Mouse (Mus musculus): ENCODE data around the gene Gm28308. TPM values are rescaled to one million over a fixed set of nuclear protein-coding genes. Genes with fewer than 3 reads are reported as not detected.

The Gm28308 gene
- total and polyA plus RNA-seq, 3 experiments = not detected

- no peak for TF ChIP-seq MAX (IDR thresholded peaks at IDR 0.05; ENCODE audit: low read length)
Measured at GRCm38 (mm10) chr6:52249415-52249738, 36.2 kb upstream of the Gm28308 start (continued).

- no peak for DNase-seq (ENCODE audit: low read depth, low spot score)
- no peaks in the 10 kb centered on the region for H3K27me3 ChIP-seq (ENCODE audit: control insufficient read depth in 1 of 2, insufficient read depth in 2 of 2, low read length in 2 of 2)
Measured at GRCm38 (mm10) chr6:52248638-52249414, 35.7 kb upstream of the Gm28308 start.

GRCm38 (mm10) chr6:52247766-52248637 is 34.9 kb upstream of the Gm28308 start:
- DNase-seq (ENCODE audit: low read depth, low spot score) = no peak
- H3K27me3 ChIP-seq (ENCODE audit: control insufficient read depth in 1 of 2, insufficient read depth in 2 of 2, low read length in 2 of 2) = no peaks in the 10 kb centered on the region

More at GRCm38 (mm10) chr6:52248638-52249414, 35.7 kb upstream of the Gm28308 start:
- H3K4me3 ChIP-seq (ENCODE audit: control insufficient read depth in 1 of 2, insufficient read depth in 1 of 2, low read depth in 2 of 2, low read length in 2 of 2) = no peak overlapping the region
- H3K79me2 ChIP-seq (ENCODE audit: control insufficient read depth, insufficient read depth, low read length, poor library complexity) = no peaks in the 10 kb centered on the region
- no peak overlapping the region for H3K27ac ChIP-seq (ENCODE audit: control insufficient read depth, low read depth, low read length)
- H3K4me1 ChIP-seq (ENCODE audit: control insufficient read depth in 1 of 2, insufficient read depth in 2 of 2, low read length in 2 of 2) = no peaks in the 10 kb centered on the region
- H3K9me3 ChIP-seq (replicated peaks; ENCODE audit: insufficient read depth, low read length) = no peaks in the 10 kb centered on the region
- no peak overlapping the region for H3K9ac ChIP-seq (ENCODE audit: control insufficient read depth, low read depth, low read length, poor library complexity, severe bottlenecking)
- H3K36me3 ChIP-seq (ENCODE audit: control insufficient read depth in 1 of 2, insufficient read depth in 2 of 2, low read length in 2 of 2) = no peaks in the 10 kb centered on the region
- TF ChIP-seq NRF1 (IDR thresholded peaks at IDR 0.05; ENCODE audit: insufficient read depth, low read depth, low read length, poor library complexity, severe bottlenecking) = no peak
- TF ChIP-seq GABPA (IDR thresholded peaks at IDR 0.05; ENCODE audit: low read depth, low read length) = no peak
- no peak for TF ChIP-seq NELFE (IDR thresholded peaks at IDR 0.05; ENCODE audit: low read depth, low read length)
- no peak for TF ChIP-seq HCFC1 (IDR thresholded peaks at IDR 0.05; ENCODE audit: low read depth, low read length)
- TF ChIP-seq CHD1 (IDR thresholded peaks at IDR 0.05; ENCODE audit: low read depth, low read length) = no peak
- no peak for TF ChIP-seq MYB (IDR thresholded peaks at IDR 0.05; ENCODE audit: low read depth, low read length)
- no peak for TF ChIP-seq TAL1 (IDR thresholded peaks at IDR 0.05; ENCODE audit: low read length)
- TF ChIP-seq CTCF (IDR thresholded peaks at IDR 0.05 in 2 of 3, conservative IDR thresholded peaks at IDR 0.05 in 1 of 3; ENCODE audit: control insufficient read depth in 1 of 3, insufficient read depth in 1 of 3, low read depth in 2 of 3, low read length in 3 of 3, poor library complexity in 1 of 3, severe bottlenecking in 1 of 3) = no peak
- TF ChIP-seq MXI1 (IDR thresholded peaks at IDR 0.05; ENCODE audit: low read depth, low read length) = no peak
- no peak for TF ChIP-seq POLR2A (IDR thresholded peaks at IDR 0.05; ENCODE audit: control insufficient read depth in 1 of 2, insufficient read depth in 1 of 2, low read depth in 1 of 2, low read length in 2 of 2, poor library complexity in 1 of 2)

More at GRCm38 (mm10) chr6:52247766-52248637, 34.9 kb upstream of the Gm28308 start:
- H3K9ac ChIP-seq (ENCODE audit: control insufficient read depth, low read depth, low read length, poor library complexity, severe bottlenecking) = no peak overlapping the region
- no peaks in the 10 kb centered on the region for H3K9me3 ChIP-seq (replicated peaks; ENCODE audit: insufficient read depth, low read length)
- no peak overlapping the region for H3K4me3 ChIP-seq (ENCODE audit: control insufficient read depth in 1 of 2, insufficient read depth in 1 of 2, low read depth in 2 of 2, low read length in 2 of 2)
- H3K79me2 ChIP-seq (ENCODE audit: control insufficient read depth, insufficient read depth, low read length, poor library complexity) = no peaks in the 10 kb centered on the region
- H3K27ac ChIP-seq (ENCODE audit: control insufficient read depth, low read depth, low read length) = no peak overlapping the region
- no peaks in the 10 kb centered on the region for H3K36me3 ChIP-seq (ENCODE audit: control insufficient read depth in 1 of 2, insufficient read depth in 2 of 2, low read length in 2 of 2)
- TF ChIP-seq POLR2AphosphoS2 (IDR thresholded peaks at IDR 0.05; ENCODE audit: low read length) = no peak
- no peak for TF ChIP-seq MAX (IDR thresholded peaks at IDR 0.05; ENCODE audit: low read length)
- no peak for TF ChIP-seq GABPA (IDR thresholded peaks at IDR 0.05; ENCODE audit: low read depth, low read length)
- TF ChIP-seq POLR2A (IDR thresholded peaks at IDR 0.05; ENCODE audit: control insufficient read depth in 1 of 2, insufficient read depth in 1 of 2, low read depth in 1 of 2, low read length in 2 of 2, poor library complexity in 1 of 2) = no peak
- no peak for TF ChIP-seq TBP (IDR thresholded peaks at IDR 0.05; ENCODE audit: low read depth, low read length)
- TF ChIP-seq BHLHE40 (IDR thresholded peaks at IDR 0.05; ENCODE audit: borderline replicate concordance, low read depth, low read length) = no peak
- TF ChIP-seq JUND (IDR thresholded peaks at IDR 0.05; ENCODE audit: low read depth, low read length) = no peak
- no peak for TF ChIP-seq SIN3A (IDR thresholded peaks at IDR 0.05; ENCODE audit: low read length)
- no peak for TF ChIP-seq CHD2 (IDR thresholded peaks at IDR 0.05; ENCODE audit: low read length)
- no peak for TF ChIP-seq CHD1 (IDR thresholded peaks at IDR 0.05; ENCODE audit: low read depth, low read length)
- no peak for TF ChIP-seq MAFK (IDR thresholded peaks at IDR 0.05; ENCODE audit: borderline replicate concordance, low read depth, low read length)
- H3K4me1 ChIP-seq (ENCODE audit: control insufficient read depth in 1 of 2, insufficient read depth in 2 of 2, low read length in 2 of 2) = no peaks in the 10 kb centered on the region
